Mouse (Mus musculus): ENCODE measurements around the gene Hmbs. TPM values are rescaled to one million over a fixed set of nuclear protein-coding genes. Genes with fewer than 3 reads are reported as not detected.
"Not testable (repeated sequence)": the region's sequence is repeated elsewhere in the genome, so short reads cannot be mapped to it uniquely, and the experiment has no call there.

Gene Hmbs
- polyA plus RNA-seq, 1 experiment from 2014 or later, result 155 TPM

- not testable (repeated sequence) for H3K4me3 ChIP-seq (ENCODE audit: low read depth, low read length); H3K9me3 ChIP-seq (ENCODE audit: control insufficient read depth, low read length); H3K4me1 ChIP-seq (replicated peaks; ENCODE audit: control insufficient read depth, insufficient read depth, low read length); DNase-seq (ENCODE audit: low spot score); H3K27ac ChIP-seq (ENCODE audit: low read depth, low read length); H3K27me3 ChIP-seq (ENCODE audit: control insufficient read depth, insufficient read depth, low read length); H3K36me3 ChIP-seq (ENCODE audit: control insufficient read depth, insufficient read depth, low read length); ATAC-seq (replicated peaks; ENCODE audit: low FRiP score)
- H3K9ac ChIP-seq (ENCODE audit: low read length), result peak overlapping the region; percentile 93; the same call in 1 of the 2 replicates
- WGBS, result 66% methylated on average over 7 of the region's 8 CpGs
- peak overlapping the region; percentile 75; the same call in 1 of the 2 replicates for H3K4me2 ChIP-seq (ENCODE audit: low read depth, low read length, severe bottlenecking)
These were observed 18.8 kb downstream of the Hmbs start for GRCm38 (mm10) chr9:44325032-44325767.

GRCm38 (mm10) chr9:44324147-44324546 lies 19.9 kb downstream of the Hmbs start:
- Histone ChIP-seq H3K27ac (ENCODE audit: low read depth, low read length) (no peak overlapping the region), H3K9me3 (ENCODE audit: control insufficient read depth, low read length) (no peaks in the 10 kb centered on the region), H3K4me2 (ENCODE audit: low read depth, low read length, severe bottlenecking) (no peak overlapping the region), H3K4me3 (ENCODE audit: low read depth, low read length) (no peak overlapping the region), H3K36me3 (ENCODE audit: control insufficient read depth, insufficient read depth, low read length) (no peaks in the 10 kb centered on the region), H3K4me1 (replicated peaks; ENCODE audit: control insufficient read depth, insufficient read depth, low read length) (peaks cover 9% of the 10 kb centered on the region; the same call in 1 of the 2 replicates), H3K27me3 (ENCODE audit: control insufficient read depth, insufficient read depth, low read length) (no peaks in the 10 kb centered on the region), H3K9ac (ENCODE audit: low read length) (no peak overlapping the region)
- 86% methylated on average over 6 of the region's 6 CpGs for WGBS
- DNase-seq (ENCODE audit: low spot score) (no peak), ATAC-seq (replicated peaks; ENCODE audit: low FRiP score) (no peak)

- peaks cover 13% of the 10 kb centered on the region; the same call in 1 of the 2 replicates for H3K4me1 ChIP-seq (replicated peaks; ENCODE audit: control insufficient read depth, insufficient read depth, low read length)
- H3K27me3 ChIP-seq (ENCODE audit: control insufficient read depth, insufficient read depth, low read length); H3K4me2 ChIP-seq (ENCODE audit: low read depth, low read length, severe bottlenecking); H3K27ac ChIP-seq (ENCODE audit: low read depth, low read length); H3K9me3 ChIP-seq (ENCODE audit: control insufficient read depth, low read length); ATAC-seq (replicated peaks; ENCODE audit: low FRiP score); H3K9ac ChIP-seq (ENCODE audit: low read length); DNase-seq (ENCODE audit: low spot score); H3K4me3 ChIP-seq (ENCODE audit: low read depth, low read length); H3K36me3 ChIP-seq (ENCODE audit: control insufficient read depth, insufficient read depth, low read length): not testable (repeated sequence)
- WGBS, result 75% methylated on average over 4 of the region's 4 CpGs
These were observed 20.4 kb downstream of the Hmbs start for GRCm38 (mm10) chr9:44323656-44324055.

GRCm38 (mm10) chr9:44320799-44321133 lies 23.3 kb downstream of the Hmbs start:
- Histone ChIP-seq H3K27ac (ENCODE audit: low read depth, low read length) (no peak overlapping the region), H3K27me3 (ENCODE audit: control insufficient read depth, insufficient read depth, low read length) (no peaks in the 10 kb centered on the region), H3K9ac (ENCODE audit: low read length) (peak overlapping the region; percentile 87), H3K4me2 (ENCODE audit: low read depth, low read length, severe bottlenecking) (peak overlapping the region; percentile 56), H3K9me3 (ENCODE audit: control insufficient read depth, low read length) (no peaks in the 10 kb centered on the region), H3K4me1 (replicated peaks; ENCODE audit: control insufficient read depth, insufficient read depth, low read length) (peaks cover 18% of the 10 kb centered on the region; the same call in 1 of the 2 replicates), H3K36me3 (ENCODE audit: control insufficient read depth, insufficient read depth, low read length) (peaks cover 2% of the 10 kb centered on the region; the same call in 1 of the 2 replicates), H3K4me3 (ENCODE audit: low read depth, low read length) (peak overlapping the region; percentile 92)
- WGBS, result 30% methylated on average over 6 of the region's 6 CpGs
- DNase-seq (ENCODE audit: low spot score) (no peak), ATAC-seq (replicated peaks; ENCODE audit: low FRiP score) (no peak)

- peak within 1 kb of the TSS; percentile 94 for H3K4me2 ChIP-seq (ENCODE audit: low read depth, low read length, severe bottlenecking)
- H3K9me3 ChIP-seq (ENCODE audit: control insufficient read depth, low read length), result no peaks in the 10 kb centered on the region
- DNase-seq (ENCODE audit: low spot score) (peak; percentile 97), ATAC-seq (replicated peaks; ENCODE audit: low FRiP score) (peak; percentile 97)
- H3K4me3 ChIP-seq (ENCODE audit: low read depth, low read length), result peak within 1 kb of the TSS; percentile 92
- peak within 1 kb of the TSS; percentile 87 for H3K9ac ChIP-seq (ENCODE audit: low read length)
- under 1% methylated on average over 67 of the region's 67 CpGs for WGBS
- H3K27ac ChIP-seq (ENCODE audit: low read depth, low read length), result peak within 1 kb of the TSS; percentile 18
- peaks cover 4% of the 10 kb centered on the region; the same call in 1 of the 2 replicates for H3K36me3 ChIP-seq (ENCODE audit: control insufficient read depth, insufficient read depth, low read length)
- H3K4me1 ChIP-seq (replicated peaks; ENCODE audit: control insufficient read depth, insufficient read depth, low read length), result peaks cover 16% of the 10 kb centered on the region; the same call in 1 of the 2 replicates
- H3K27me3 ChIP-seq (ENCODE audit: control insufficient read depth, insufficient read depth, low read length), result no peaks in the 10 kb centered on the region
These were observed 23.9 kb downstream of the Hmbs start, which contains the start of gene C2cd2l for GRCm38 (mm10) chr9:44319887-44320798. C2cd2l (minus strand) TSS chr9:44320285.

- Histone ChIP-seq H3K27ac (ENCODE audit: low read depth, low read length) (peak overlapping the region; percentile 18; the same call in 1 of the 2 replicates), H3K27me3 (ENCODE audit: control insufficient read depth, insufficient read depth, low read length) (no peaks in the 10 kb centered on the region), H3K4me2 (ENCODE audit: low read depth, low read length, severe bottlenecking) (peak overlapping the region; percentile 94), H3K4me3 (ENCODE audit: low read depth, low read length) (peak overlapping the region; percentile 92), H3K36me3 (ENCODE audit: control insufficient read depth, insufficient read depth, low read length) (peaks cover 4% of the 10 kb centered on the region; the same call in 1 of the 2 replicates), H3K9me3 (ENCODE audit: control insufficient read depth, low read length) (no peaks in the 10 kb centered on the region), H3K9ac (ENCODE audit: low read length) (peak overlapping the region; percentile 87), H3K4me1 (replicated peaks; ENCODE audit: control insufficient read depth, insufficient read depth, low read length) (peaks cover 16% of the 10 kb centered on the region; the same call in 1 of the 2 replicates)
- DNase-seq (ENCODE audit: low spot score) (peak; percentile 69), ATAC-seq (replicated peaks; ENCODE audit: low FRiP score) (no peak)
- WGBS, result 2% methylated on average over 37 of the region's 37 CpGs
These were observed 24.7 kb downstream of the Hmbs start for GRCm38 (mm10) chr9:44319105-44319886.

GRCm38 (mm10) chr9:44318826-44319095 lies 25.3 kb downstream of the Hmbs start:
- Histone ChIP-seq H3K4me1 (replicated peaks; ENCODE audit: control insufficient read depth, insufficient read depth, low read length) (peaks cover 16% of the 10 kb centered on the region; the same call in 1 of the 2 replicates), H3K9me3 (ENCODE audit: control insufficient read depth, low read length) (no peaks in the 10 kb centered on the region), H3K9ac (ENCODE audit: low read length) (no peak overlapping the region), H3K4me3 (ENCODE audit: low read depth, low read length) (peak overlapping the region; percentile 92; the same call in 1 of the 2 replicates), H3K27ac (ENCODE audit: low read depth, low read length) (no peak overlapping the region), H3K36me3 (ENCODE audit: control insufficient read depth, insufficient read depth, low read length) (peaks cover 4% of the 10 kb centered on the region; the same call in 1 of the 2 replicates), H3K27me3 (ENCODE audit: control insufficient read depth, insufficient read depth, low read length) (no peaks in the 10 kb centered on the region), H3K4me2 (ENCODE audit: low read depth, low read length, severe bottlenecking) (peak overlapping the region; percentile 94)
- ATAC-seq (replicated peaks; ENCODE audit: low FRiP score) (no peak), DNase-seq (ENCODE audit: low spot score) (peak; percentile 32)
- 19% methylated on average over 3 of the region's 3 CpGs for WGBS

Measured in forebrain, embryonic 11.5 days (tissue).